Mouse (Mus musculus): ENCODE data around the gene Nosip.
"Not testable (repeated sequence)": the region's sequence is repeated elsewhere in the genome, so short reads cannot be mapped to it uniquely, and the experiment has no call there.

The Nosip gene

GRCm38 (mm10) chr7:45062239-45062835, at the start of gene Nosip, which contains the start of gene Prrg2:
TSS of gene Nosip (plus strand) at chr7:45062429.
TSS of gene Prrg2 (minus strand) at chr7:45062677.
- peak; percentile 95 for DNase-seq

- DNase-seq = no peak
These were observed 49.4 kb upstream of the Nosip start for GRCm38 (mm10) chr7:45012824-45013223.

GRCm38 (mm10) chr7:45013366-45014095, 48.7 kb upstream of the Nosip start:
- no peak for DNase-seq

GRCm38 (mm10) chr7:45014096-45014451, 48.2 kb upstream of the Nosip start:
- DNase-seq = no peak

- no peak for DNase-seq
These were observed 46.8 kb upstream of the Nosip start for GRCm38 (mm10) chr7:45015344-45015956.

GRCm38 (mm10) chr7:45015957-45016612, 46.1 kb upstream of the Nosip start, which contains the start of gene Scaf1:
TSS of gene Scaf1 (minus strand) at chr7:45016363.
- DNase-seq = peak; percentile 100

GRCm38 (mm10) chr7:45016761-45017160, 45.5 kb upstream of the Nosip start:
- DNase-seq = no peak

GRCm38 (mm10) chr7:45017242-45018061, 44.8 kb upstream of the Nosip start, which contains the start of gene Rras:
TSS of gene Rras (plus strand) at chr7:45017961.
- DNase-seq = peak; percentile 96

GRCm38 (mm10) chr7:45019031-45019571, 43.1 kb upstream of the Nosip start:
- no peak for DNase-seq

GRCm38 (mm10) chr7:45020225-45020624, 42.0 kb upstream of the Nosip start:
- DNase-seq = no peak

GRCm38 (mm10) chr7:45023711-45024110, 38.5 kb upstream of the Nosip start:
- DNase-seq = not testable (repeated sequence)

GRCm38 (mm10) chr7:45024281-45025248, 37.7 kb upstream of the Nosip start:
- no peak for DNase-seq

- no peak for DNase-seq
These were observed 36.5 kb upstream of the Nosip start for GRCm38 (mm10) chr7:45025601-45026220.

GRCm38 (mm10) chr7:45026256-45026655, 36.0 kb upstream of the Nosip start:
- DNase-seq = no peak

GRCm38 (mm10) chr7:45027761-45028160, 34.5 kb upstream of the Nosip start:
- DNase-seq = no peak

- no peak for DNase-seq
These were observed 33.9 kb upstream of the Nosip start for GRCm38 (mm10) chr7:45028351-45028750.

GRCm38 (mm10) chr7:45029995-45030394, 32.2 kb upstream of the Nosip start:
- DNase-seq = no peak

- DNase-seq = no peak
These were observed 31.4 kb upstream of the Nosip start for GRCm38 (mm10) chr7:45030857-45031256.

- DNase-seq = no peak
These were observed 28.4 kb upstream of the Nosip start for GRCm38 (mm10) chr7:45033722-45034359.

- no peak for DNase-seq
These were observed 26.6 kb upstream of the Nosip start for GRCm38 (mm10) chr7:45035631-45036030.
